Mouse (Mus musculus): ENCODE results near the gene Ncmap.
A peak's percentile ranks its signal among the peaks of the same experiment; 100 is the strongest.
"Not testable (repeated sequence)": the region's sequence is repeated elsewhere in the genome, so short reads cannot be mapped to it uniquely, and the experiment has no call there.

Gene Ncmap

DNA sequence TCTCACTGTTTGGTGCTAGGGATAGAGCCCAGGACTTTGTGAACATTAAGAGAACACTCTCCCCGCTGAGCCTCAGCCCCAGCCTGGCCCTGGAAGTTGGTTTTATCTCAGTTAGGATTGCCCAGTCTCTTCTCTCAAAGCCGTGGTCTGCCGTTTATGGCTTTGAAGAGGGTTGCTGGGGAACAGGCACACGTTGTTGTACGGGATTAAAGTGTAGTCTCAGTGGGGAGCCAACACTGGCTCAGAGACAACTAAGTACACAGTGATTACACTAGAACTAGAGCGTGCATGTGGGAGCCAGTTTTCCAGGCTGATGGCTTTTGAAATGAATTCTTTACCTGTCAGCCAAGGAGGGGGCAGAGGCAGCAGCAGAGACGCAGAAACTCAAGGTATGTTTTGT, 3.9 kb upstream of the Ncmap start:
- DNase-seq (ENCODE audit: low spot score): no peak

DNA sequence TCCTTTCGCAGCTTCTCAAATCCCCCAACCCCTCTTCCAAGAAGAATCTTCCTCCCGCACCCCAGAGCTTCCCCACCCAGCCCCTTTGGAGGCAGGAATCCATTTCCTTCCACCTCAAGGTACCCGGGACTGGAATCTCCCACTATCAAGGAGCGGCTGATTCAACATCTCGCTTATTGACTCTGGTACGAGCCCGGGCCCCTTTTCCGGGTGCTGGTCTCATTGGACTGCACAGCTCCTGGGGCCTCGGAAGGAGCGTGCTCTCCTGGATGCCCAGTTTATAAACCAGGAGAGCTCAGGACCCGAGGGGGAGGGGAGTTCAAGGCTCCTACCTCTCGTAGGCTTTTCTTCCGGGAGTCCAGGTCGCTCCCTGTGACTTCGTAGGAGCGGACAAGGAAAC, 476 bp downstream of the Ncmap start:
- DNase-seq (ENCODE audit: low spot score): no peak

DNA sequence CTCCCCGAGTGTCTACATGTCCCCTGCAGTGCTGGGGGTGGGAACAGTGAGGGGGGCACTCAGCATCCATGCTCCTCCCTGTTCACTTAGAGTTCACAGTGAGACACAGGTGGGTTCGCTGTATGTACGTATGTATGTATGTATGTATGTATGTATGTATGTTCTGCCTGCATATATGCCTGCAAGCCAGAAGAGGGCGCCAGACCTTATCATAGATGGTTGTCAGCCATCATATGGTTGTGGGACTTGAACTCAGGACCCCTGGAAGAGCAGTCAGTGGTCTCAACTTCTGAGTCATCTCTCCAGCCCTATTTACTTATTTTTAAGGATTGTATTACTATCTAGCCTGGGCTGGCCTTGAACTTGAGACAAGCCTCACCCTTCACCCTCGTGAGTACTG, 1.7 kb downstream of the Ncmap start:
- DNase-seq (ENCODE audit: low spot score): no peak

DNA sequence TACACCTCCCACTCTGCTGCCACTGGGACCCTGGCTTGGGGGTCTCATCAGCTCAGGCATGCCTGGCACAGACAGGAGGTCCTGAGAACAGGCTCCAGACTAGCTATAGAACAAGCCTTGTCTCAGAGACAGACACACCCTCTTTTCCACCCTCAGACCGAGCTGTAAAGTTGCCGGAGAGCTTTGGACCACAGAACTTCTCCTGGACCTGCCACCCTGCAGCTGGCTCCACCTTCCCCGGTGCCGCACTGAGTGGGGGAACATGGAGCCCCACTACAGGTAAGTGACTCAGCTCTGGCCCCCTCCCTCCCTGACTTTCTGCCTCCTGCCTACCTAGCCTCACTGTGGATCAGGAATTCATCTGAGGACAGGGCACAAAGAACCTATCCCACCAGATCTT, 2.7 kb downstream of the Ncmap start:
- DNase-seq (ENCODE audit: low spot score): no peak

DNA sequence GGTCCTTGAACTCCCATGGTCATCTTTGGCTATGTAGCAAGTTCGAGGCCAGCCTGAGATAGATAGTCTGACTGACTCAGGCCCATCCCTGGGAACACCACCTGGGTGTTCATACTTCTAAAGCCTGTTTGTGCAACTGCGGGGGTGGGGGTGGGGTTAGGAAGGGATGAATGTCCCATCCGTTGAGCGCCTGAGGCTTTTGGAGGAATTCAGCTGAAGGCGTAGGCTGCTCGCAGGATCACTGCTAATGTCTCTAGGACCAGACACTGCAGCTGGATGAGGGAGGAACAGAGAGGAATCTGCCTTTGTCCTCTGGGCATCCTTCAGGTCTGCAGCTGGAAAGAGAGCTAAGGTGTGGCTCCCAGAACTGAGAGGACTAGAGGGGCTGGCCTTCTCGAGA, 3.4 kb downstream of the Ncmap start:
- DNase-seq (ENCODE audit: low spot score): no peak

DNA sequence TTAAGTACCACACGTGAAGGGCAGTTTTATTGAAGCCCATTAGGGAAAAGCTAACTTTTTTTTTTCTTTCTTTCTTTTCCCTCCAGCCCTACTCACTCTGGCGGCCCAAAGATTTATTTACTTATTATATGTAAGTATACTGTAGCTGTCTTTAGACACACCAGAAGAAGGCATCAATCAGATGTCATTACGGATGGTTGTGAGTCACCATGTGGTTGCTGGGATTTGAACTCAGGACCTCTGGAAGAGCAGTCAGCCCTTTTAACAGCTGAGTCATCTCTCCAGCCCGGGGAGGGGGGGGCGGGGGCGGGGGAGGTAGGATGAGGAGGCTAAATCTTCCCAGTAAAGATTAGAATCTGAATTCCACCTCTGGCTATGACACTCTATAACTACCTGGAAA, 4.6 kb downstream of the Ncmap start:
- no peak for DNase-seq (ENCODE audit: low spot score)

DNA sequence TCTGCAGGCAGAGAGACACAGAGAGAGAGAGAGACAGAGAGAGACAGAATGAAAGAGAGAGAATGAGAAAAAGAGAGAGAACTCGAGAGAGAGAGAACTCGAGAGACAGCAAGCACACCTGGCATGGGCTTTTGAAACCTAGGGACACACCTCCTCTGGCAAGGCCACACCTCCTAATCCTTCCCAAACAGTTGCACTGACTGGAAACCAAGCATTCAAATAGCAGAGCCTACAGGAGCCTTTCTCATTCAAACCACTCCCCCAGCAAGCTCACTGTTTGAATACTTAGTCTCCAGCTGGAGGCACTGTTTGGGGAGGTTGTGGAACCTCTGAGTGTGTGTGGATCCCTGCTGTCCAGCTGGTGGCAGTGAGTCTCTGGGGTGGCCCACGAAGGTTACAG, 5.2 kb downstream of the Ncmap start:
- no peak for DNase-seq (ENCODE audit: low spot score)

DNA sequence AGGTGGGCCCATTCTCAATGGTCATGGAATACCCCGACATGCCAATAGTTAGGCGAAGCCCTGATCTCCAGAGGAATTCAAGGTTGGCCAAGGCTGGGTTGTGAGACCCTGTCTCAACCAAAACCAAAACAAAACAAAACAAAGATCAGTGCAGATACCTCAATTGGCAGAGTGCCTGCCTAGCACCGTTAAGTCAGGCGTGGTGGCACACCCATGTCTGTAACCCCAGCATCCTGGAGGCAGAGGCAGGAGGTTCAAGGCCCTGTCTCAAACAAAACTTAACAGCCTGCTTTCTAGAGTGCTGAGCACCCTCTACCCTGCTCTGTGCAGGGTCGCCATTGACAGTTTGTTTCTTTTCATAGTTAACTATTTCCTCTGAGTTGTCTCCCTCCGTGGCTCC, 7.0 kb downstream of the Ncmap start:
- DNase-seq (ENCODE audit: low spot score): no peak

DNA sequence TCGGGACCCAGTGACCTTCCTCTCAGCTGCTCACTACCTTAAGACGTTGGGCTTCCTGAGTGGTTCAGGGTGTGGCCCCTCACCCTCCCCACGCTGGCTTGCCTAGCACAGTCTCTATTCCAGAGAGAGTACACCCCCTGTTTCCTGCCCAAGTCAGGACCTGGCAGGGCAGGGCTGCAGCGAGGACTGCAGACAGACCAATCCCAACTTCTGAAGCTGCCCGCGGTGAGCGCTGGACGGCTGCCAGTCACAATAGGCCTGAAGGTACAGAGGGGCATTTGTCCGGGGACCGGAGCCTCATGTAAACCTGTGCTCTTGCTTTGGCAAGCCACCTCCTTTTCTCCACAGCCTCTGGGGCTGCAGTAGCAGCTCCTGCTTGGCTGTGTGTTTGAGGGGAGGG, 12.4 kb downstream of the Ncmap start:
- no peak for DNase-seq (ENCODE audit: low spot score)

DNA sequence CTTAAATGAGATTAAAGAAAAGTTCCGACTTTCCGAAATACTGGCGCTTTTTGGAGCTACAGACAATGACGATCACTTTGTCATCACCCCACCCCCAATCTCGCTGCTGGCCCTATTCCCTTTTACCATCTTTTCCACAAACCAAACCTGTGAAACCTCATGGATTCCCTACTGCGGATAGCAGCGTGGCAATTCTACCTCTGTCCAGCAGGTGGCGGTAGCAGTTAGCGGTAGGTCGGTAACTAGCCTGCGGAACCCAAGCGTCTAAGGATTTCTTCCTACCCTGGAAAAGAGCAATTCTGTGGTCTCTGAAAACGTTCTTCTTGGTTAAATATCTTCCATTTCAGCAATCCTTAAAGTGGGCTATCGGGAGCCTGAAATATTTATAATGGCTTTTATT, 15.7 kb downstream of the Ncmap start:
- DNase-seq (ENCODE audit: low spot score): no peak

DNA sequence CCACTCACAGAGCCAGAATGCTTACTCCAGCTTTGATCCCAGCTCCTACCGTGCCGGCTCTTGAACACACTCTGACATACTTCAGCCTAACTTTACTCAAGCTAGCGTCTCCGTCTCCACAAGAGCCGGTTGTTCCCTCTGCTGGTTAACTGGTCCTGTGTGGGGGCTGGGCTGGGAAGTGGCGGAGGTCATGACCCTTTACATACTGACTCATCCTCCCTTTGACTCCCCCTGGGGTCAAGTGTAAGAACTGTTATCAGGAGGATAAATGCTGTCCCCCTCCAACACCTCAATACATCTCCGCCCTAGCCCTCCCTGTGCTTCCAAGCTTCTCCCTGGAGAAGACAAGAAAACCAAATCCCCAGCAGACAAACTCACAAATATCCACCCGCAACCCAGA, 16.7 kb downstream of the Ncmap start:
- DNase-seq (ENCODE audit: low spot score): no peak

DNA sequence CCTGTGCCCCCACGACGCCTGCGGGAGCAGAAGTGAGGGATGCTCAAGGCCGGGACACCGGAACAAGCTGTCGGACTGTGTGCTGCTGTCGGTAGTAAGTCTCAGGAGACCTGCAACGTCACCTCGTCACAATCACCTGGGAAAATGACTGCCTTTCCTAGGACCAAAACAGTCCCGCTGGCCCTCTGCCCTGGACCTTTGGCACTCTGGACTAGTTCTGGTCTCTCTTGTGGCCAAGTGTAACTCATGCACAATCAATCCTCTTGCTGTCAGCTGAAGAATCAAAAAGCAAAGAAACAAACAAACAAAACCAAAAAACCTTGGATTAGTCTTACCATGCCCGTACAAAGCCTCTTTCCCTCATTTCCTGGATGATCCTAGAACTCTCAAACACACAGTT, 20.8 kb downstream of the Ncmap start:
- DNase-seq (ENCODE audit: low spot score): no peak

DNA sequence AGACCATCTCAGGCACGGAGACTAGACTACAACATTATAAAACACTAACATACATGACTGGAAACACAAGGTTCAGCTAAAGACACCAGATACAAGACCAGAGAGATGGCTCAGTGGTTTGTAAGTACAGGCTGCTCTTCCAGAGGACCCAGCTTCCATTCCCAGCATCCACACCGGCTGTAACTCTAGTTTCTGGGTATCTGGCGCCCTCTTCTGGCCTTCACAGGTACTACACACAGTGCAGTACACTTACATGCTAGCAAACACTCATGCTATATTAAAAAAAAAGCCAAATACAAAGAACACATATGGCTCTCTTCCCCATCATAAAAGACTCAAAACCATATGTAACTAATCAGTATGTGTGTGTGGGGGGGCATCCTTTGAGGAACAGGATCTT, 22.6 kb downstream of the Ncmap start:
- DNase-seq (ENCODE audit: low spot score): no peak

DNA sequence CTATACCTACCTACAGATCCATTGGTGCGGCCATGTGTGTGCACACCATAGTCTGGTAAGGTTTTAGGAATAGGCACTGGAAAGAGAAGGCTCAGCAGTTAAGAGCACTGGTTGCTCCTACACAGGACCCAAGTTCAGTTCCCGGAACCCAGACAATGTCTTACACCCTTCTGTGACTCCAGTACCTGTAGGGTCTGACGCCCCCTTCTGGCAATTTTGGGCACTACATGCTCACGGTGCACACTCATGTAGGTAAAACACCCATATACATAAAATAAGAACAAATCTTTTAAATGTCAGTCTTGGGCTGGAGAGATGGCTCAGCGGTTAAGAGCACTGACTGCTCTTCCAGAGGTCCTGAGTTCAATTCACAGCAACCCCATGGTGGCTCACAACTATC, 24.7 kb downstream of the Ncmap start:
- no peak for DNase-seq (ENCODE audit: low spot score)

DNA sequence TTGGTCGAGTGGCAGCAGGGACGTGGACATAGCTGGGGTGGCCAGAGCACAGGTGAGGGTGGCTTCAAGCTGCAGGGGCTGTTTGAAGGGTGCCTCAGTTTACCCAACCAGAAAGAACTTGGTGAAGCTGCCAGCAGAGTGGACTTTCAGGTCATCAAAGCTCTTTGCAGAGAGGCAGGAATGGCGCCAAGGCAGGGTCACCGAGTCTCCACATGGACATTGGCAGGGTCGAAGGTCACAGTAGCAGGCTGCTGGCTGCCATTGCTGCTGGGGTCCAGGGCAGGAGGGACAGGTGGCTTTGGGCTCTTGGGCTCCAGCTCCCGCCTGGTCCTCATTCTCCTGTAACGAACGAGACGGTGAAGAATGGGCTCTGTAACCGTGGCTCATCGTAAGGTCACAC, 27.7 kb downstream of the Ncmap start:
- DNase-seq (ENCODE audit: low spot score): no peak

DNA sequence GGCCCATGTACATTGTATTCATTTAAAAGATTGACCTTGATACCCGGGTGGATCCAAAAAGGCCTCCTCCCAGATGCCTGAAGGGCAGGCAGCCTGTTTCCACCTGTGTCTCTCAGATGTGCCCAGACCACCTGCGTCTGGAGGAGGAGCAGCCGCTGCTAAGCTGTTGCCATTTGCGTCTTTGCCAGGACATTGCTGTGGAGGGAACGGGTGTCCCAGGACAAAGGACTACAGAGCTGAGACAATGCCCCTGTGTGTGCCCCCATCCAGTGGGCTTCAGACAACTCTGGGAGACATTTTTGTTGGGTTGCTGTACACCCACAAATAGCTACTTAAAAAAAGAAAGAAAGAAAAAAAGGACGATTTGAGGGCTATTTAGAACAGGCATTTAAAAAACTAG, 35.2 kb downstream of the Ncmap start:
- no peak for DNase-seq (ENCODE audit: low spot score)

DNA sequence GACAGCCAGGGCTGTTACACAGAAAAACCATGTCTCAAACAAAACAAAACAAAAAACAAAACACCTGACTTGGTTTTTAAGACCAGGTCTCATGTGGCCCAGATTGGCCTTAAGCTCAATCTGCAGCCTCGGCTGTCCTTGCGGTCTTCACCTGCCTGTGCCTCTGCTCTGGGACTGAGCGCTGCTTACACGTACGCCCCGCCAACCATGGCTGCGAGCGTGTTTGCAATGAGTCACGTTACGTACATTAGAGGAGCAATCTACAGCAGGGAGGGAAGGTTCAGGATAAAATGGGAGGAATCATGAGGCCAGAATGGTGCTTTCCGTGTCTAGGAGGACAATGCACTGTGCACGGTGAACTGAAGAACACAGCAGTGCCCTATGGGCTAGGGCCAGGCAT, 36.3 kb downstream of the Ncmap start:
- DNase-seq (ENCODE audit: low spot score): no peak

DNA sequence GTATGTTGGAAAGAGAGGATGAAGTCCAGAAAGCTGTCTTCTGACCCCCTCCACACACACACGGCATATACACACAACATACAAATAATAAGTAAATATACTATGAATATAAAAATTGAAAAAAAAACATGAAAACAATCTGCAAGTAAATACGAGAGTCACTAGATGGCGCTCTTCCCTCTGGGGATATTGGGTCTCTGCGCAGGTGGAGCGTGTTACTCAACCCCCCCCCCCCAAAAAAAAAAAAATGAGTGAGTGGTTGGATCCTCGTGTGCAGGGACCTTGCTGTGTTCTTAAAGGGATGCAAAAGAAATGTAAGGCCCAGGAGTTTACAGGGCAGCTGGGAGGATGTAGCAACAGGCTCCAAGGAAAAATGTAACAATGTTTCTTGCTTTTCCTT, 39.3 kb downstream of the Ncmap start:
- no peak for DNase-seq (ENCODE audit: low spot score)

DNA sequence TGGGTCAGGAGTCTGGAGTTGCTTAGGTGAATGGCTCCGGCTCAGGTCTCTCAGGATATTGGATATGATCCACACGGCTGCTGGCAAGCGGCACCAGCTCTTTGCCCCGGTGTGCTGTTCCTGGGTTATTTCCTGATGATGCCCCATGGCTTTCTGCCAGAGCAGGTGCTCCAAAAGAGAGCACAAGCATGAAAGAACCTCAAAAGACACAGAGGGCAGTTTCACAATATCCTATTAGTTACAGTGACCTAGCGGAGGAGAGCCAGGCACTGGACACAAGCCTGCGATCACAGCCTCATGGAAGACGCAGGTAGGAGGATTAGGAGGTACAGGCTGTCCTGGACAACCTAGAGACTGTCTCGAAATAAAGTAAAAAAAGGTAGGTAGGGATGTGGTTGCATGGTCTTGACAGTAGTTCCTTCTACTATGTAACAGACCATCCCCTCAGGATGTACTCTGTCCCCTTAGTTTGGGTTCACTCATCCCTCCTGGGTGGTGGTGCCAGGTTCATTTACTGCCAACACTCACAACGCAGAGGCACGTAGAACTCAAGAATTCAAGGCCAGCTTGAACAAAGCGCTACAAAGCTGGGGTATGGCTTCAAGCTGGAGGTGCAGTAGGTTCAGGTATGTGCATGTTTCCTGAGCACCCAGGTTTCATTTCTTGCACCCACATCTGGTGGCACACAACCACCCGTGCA, 40.7 kb downstream of the Ncmap start:
- no peak for DNase-seq (ENCODE audit: low spot score)

DNA sequence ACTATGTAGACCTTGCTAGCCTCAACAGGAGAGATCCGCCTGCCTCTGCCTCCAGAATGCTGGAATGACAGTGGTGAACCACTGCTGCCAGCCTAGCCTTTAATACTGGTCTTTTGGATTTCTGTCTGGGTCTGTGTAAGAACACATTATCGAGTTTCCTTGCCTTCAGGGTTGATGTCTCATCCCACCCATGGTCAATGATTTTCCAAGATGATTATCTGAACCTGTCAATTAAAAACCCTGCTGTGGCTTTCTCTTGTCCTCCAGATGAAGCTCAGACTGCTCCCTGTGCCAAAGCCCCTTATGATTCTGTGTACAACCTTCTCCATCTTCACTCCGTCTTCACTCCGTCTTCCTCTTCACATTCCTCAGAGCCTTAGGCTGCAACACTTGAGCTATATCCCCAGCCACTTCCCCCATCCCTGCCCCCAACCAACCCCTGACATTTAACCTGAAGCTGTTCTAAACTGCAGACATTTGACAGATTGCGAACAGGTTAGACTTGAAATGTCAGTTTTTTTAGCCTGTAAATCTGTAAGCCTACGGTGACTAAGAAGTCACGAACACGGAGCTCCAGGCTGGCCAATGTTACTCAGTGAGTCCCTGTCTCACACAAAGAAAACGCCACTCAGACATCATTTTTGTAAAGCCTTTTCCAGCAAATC, 42.0 kb downstream of the Ncmap start:
- DNase-seq (ENCODE audit: low spot score): no peak

DNA sequence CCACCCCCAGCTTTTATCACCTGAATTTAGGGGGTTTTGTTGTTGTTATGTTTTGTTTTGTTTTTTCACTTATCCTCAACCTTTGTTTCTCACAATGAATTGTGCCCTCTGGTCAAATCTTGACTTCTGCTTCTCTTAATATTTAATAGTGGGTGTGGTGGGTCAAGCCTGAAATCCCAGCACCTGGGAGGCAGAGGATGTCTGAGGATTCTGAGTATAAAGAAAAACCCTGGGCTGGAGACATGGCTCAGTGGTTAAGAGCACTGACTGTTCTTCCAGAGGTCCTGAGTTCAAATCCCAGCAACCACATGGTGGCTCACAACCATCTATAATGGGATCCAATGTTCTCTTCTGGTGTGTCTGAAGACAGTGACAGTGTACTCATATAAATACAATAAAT, 43.3 kb downstream of the Ncmap start:
- DNase-seq (ENCODE audit: low spot score): not testable (repeated sequence)

DNA sequence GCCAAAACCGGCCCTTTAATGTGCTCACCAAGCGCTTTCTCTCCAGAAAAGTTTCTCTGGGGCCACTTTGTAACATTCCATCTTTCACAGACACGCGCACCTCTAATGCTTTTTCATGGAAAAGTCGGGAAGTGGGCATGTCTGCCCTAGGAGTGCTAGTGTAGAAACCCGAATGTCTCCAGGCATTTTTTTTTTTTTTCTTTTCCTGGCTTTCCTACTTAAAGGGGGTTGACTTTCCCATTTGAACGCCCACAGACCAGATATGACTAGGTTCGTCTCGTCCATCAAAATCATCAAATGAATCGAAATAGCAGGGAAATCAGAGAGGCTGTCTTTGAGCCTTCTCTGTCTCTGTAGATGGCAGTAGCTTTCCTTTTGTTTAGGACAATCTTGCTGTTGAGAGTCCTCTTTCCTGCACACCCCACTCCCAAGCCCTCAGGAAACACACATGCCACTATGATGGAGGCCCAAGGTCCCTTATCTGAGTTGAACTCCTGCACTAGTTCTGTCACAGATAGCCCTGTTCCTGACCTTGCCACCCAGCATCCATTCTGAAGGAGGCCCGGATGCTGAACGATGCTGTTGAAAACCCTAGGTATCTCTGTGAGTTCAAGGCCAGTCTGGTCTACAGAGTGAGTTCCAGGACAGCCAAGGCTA, 44.1 kb downstream of the Ncmap start:
- peak; percentile 15 for DNase-seq (ENCODE audit: low spot score)

DNA sequence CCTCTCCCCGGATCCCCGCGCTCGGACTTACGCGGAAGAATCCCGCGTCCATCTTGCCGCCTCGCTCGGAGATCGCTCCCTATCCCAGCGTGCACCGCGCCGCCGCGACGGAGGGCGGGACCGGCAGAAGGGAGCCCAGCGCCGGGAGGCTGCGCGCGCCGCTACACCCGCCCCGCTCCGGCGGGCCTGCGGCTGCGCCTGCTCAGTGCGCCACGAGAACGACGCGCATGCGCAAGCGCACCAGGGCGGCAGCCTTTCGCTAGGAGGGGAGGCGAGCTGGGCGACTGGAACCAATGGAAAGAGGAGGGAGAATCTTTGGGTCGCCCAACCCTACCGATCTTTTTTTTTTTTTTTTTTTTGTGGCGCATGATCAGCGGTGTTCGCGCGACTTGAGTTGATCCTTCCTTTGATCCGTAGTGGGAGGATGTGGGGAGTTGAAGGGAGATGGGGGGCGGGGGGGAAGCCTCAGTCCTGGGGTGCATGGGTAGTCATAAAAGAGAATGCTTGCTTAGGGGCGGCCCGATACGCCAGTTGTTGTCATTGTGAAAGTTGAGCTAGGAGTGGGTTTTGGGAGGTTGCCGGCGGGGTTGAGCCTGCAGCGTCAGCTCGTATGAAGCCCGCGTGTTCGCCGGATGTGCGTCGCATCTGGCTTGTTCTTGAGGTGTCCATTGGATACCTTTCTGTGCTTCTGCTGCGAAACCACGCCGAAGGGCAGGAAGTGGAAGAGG, 44.8 kb downstream of the Ncmap start, which contains the start of gene Srrm1:
Srrm1 (minus strand) TSS at position 256 of the 728 bp plus-strand sequence.
- peak; percentile 98 for DNase-seq (ENCODE audit: low spot score)

All from spleen, adult 12 weeks (tissue).